Mouse (Mus musculus): ENCODE measurements around the gene Hdac8.

- TF ChIP-seq POLR2A (IDR thresholded peaks at IDR 0.05; ENCODE audit: insufficient read length, low read depth) (no peak), SRF (IDR thresholded peaks at IDR 0.05; ENCODE audit: control insufficient read depth, insufficient read length, low read depth) (no peak)
These were observed 163.5 kb downstream of the Hdac8 start for GRCm38 (mm10) chrX:102341688-102342087.

All from myocyte (in vitro differentiated cells).